Mouse (Mus musculus): ENCODE results near the gene Palm2.
"Not testable (repeated sequence)": the region's sequence is repeated elsewhere in the genome, so short reads cannot be mapped to it uniquely, and the experiment has no call there.

Palm2 gene

GRCm38 (mm10) chr4:57433941-57434704 is at the start of gene Palm2:
Gene Palm2, plus strand, starts transcription at chr4:57434247.
- CTCF ChIA-PET, result no interaction called here

- CTCF ChIA-PET, result no interaction called here
Observed at GRCm38 (mm10) chr4:57384355-57384754, 49.7 kb upstream of the Palm2 start.

GRCm38 (mm10) chr4:57391103-57391502 is 42.9 kb upstream of the Palm2 start:
- CTCF ChIA-PET, result no interaction called here

GRCm38 (mm10) chr4:57396414-57396813 is 37.6 kb upstream of the Palm2 start:
- CTCF ChIA-PET, result no interaction called here

- CTCF ChIA-PET, result not testable (repeated sequence)
Observed at GRCm38 (mm10) chr4:57412385-57412784, 21.7 kb upstream of the Palm2 start.

GRCm38 (mm10) chr4:57413016-57413415 is 21.0 kb upstream of the Palm2 start:
- CTCF ChIA-PET, result no interaction called here

- CTCF ChIA-PET, result not testable (repeated sequence)
Observed at GRCm38 (mm10) chr4:57413670-57414069, 20.4 kb upstream of the Palm2 start.

GRCm38 (mm10) chr4:57424011-57424410 is 10.0 kb upstream of the Palm2 start:
- CTCF ChIA-PET, result no interaction called here

- CTCF ChIA-PET, result no interaction called here
Observed at GRCm38 (mm10) chr4:57428317-57428716, 5.7 kb upstream of the Palm2 start.

GRCm38 (mm10) chr4:57434705-57435360 is 786 bp downstream of the Palm2 start:
- CTCF ChIA-PET, result no interaction called here

- CTCF ChIA-PET, result no interaction called here
Observed at GRCm38 (mm10) chr4:57436286-57436685, 2.2 kb downstream of the Palm2 start.

GRCm38 (mm10) chr4:57446082-57446481 is 12.0 kb downstream of the Palm2 start:
- CTCF ChIA-PET, result no interaction called here

GRCm38 (mm10) chr4:57446854-57447444 is 12.9 kb downstream of the Palm2 start:
- CTCF ChIA-PET, result no interaction called here

GRCm38 (mm10) chr4:57451896-57452295 is 17.8 kb downstream of the Palm2 start:
- CTCF ChIA-PET, result interaction anchor here (0.6 kb wide), 1 partner anchor 1075 kb away, joined by 3 read pairs; no protein-coding TSS in a partner anchor

- CTCF ChIA-PET, result no interaction called here
Observed at GRCm38 (mm10) chr4:57452661-57453060, 18.6 kb downstream of the Palm2 start.

- CTCF ChIA-PET, result no interaction called here
Observed at GRCm38 (mm10) chr4:57462378-57462777, 28.3 kb downstream of the Palm2 start.

- CTCF ChIA-PET, result no interaction called here
Observed at GRCm38 (mm10) chr4:57482435-57482834, 48.4 kb downstream of the Palm2 start.

- CTCF ChIA-PET, result no interaction called here
Observed at GRCm38 (mm10) chr4:57486392-57486791, 52.3 kb downstream of the Palm2 start.

- CTCF ChIA-PET, result no interaction called here
Observed at GRCm38 (mm10) chr4:57489887-57490286, 55.8 kb downstream of the Palm2 start.

- CTCF ChIA-PET, result no interaction called here
Observed at GRCm38 (mm10) chr4:57504792-57505191, 70.7 kb downstream of the Palm2 start.

GRCm38 (mm10) chr4:57510576-57510975 is 76.5 kb downstream of the Palm2 start:
- CTCF ChIA-PET, result no interaction called here

GRCm38 (mm10) chr4:57511734-57512133 is 77.7 kb downstream of the Palm2 start:
- CTCF ChIA-PET, result no interaction called here

- CTCF ChIA-PET, result no interaction called here
Observed at GRCm38 (mm10) chr4:57513241-57513933, 79.3 kb downstream of the Palm2 start.

Measured in spleen, embryonic (tissue).